Mouse (Mus musculus) megakaryocyte, embryonic 14.5 days (primary cell): ENCODE results near the gene Aurkb. TPM values are rescaled to one million over a fixed set of nuclear protein-coding genes. Genes with fewer than 3 reads are reported as not detected.

Experiments used
- H3K27me3 ChIP-seq: replicated peaks from 2 replicates; pipeline ENCODE3; 2012; ENCODE audit warnings: inconsistent platforms
- H3K36me3 ChIP-seq: replicated peaks from 2 replicates; pipeline ENCODE3; 2012; ENCODE audit warnings: low read length, inconsistent platforms, mixed read lengths
- H3K4me1 ChIP-seq: 2 replicates; pipeline ENCODE4 v1.6.1; 2012; ENCODE audit warnings: inconsistent platforms
- H3K4me3 ChIP-seq: replicated peaks from 2 replicates; pipeline ENCODE3; 2012; ENCODE audit warnings: moderate library complexity, mild to moderate bottlenecking, inconsistent platforms
- H3K9me3 ChIP-seq: 2 replicates; pipeline ENCODE4 v1.6.1; 2012; ENCODE audit warnings: inconsistent platforms
- FLI1 ChIP-seq: IDR thresholded peaks from 2 replicates; pipeline ENCODE4 v1.6.1; 2012; ENCODE audit warnings: low read length, inconsistent platforms, mixed read lengths
- GATA1 ChIP-seq: IDR thresholded peaks from 3 replicates; pipeline ENCODE4 v1.6.1; 2012; ENCODE audit warnings: mixed read lengths, low read length, inconsistent platforms, borderline replicate concordance
- polyA plus RNA-seq: library from polyadenylated mRNA; stranded (reverse); fragments of >175 nt; gene quantifications from 2 replicates; pipeline ENCODE4 v1.2.3, GENCODE M21; 2012; ENCODE audit warnings: low replicate concordance; ENCODE audit not compliant: insufficient read depth

Aurkb gene
- polyA plus RNA-seq, 1 experiment = 41.3 TPM

DNA sequence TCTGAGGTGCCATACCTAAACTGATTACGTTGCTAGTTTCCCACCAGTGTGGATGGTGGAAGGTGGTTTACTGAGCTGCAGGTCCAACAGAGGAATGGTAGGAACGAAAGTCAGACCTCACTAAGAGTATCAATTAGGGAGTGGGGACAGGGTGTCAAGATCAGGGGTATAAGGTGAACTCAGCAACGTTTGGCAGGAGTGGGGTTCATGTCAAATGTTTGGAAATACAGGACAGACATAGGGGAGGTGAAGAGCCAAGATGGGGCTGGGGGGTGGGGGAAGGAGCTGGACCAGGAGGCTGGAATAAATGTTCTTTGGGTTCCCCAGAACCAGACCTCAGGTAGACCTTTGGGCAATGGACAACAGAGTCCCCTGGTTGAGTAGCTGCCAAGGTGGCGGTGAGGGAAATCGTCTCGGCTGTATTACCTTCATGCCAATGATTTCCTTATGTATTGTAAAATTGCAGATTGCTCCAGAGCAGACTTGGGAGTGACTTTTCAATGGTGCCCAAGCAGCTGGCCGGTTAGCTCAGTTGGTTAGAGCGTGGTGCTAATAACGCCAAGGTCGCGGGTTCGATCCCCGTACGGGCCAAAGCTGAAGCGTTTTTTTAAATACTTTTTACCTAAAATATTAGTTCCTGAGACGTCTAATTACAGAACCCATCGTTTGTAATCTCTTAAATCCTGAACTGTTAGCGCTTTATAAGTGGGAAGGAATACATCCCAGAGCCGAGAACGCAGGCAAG lies 8.8 kb upstream of the Aurkb start:
- H3K27me3 ChIP-seq = no peaks in the 10 kb centered on the region
- peak overlapping the region; percentile 93 for H3K4me3 ChIP-seq
- TF ChIP-seq GATA1 = no peak
- no peak for TF ChIP-seq FLI1
- H3K4me1 ChIP-seq = peaks cover 46% of the 10 kb centered on the region
- no peaks in the 10 kb centered on the region for H3K9me3 ChIP-seq
- H3K36me3 ChIP-seq = peaks cover 46% of the 10 kb centered on the region

DNA sequence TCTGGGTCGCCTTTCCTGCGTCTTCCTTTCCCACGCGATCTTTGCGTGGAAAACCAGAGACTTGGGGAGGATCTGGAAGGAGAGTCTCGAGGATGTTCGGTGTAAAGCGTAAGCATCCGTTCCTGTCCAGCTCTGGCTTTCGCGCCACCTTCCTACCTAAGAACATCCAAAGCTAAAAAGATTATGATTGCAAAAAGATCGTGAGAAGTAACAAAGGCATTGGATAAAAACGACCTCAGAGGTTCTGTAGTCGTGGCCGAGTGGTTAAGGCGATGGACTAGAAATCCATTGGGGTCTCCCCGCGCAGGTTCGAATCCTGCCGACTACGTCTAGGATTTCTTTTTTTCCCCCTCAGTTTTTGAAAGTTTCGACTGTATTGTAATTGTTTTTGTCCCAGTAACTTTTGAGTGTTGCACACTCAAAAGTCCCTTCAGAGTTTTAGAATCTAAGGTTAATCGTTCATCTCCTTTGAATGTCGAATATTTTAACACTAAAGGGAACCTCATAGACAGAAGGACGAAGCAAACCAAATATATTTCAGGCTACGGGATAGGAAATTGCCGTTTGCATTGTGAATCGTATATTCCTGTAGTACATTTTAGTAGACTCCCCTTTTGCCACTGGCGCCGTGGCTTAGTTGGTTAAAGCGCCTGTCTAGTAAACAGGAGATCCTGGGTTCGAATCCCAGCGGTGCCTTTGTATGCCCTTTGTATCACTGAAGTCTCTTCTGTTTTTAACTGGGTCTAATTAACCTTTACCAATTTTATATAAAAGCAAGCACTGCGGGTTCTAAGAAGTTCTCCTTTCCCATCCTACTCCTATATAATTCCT lies 8.0 kb upstream of the Aurkb start:
- peaks cover 46% of the 10 kb centered on the region for H3K4me1 ChIP-seq
- peaks cover 40% of the 10 kb centered on the region for H3K36me3 ChIP-seq
- H3K9me3 ChIP-seq = no peaks in the 10 kb centered on the region
- TF ChIP-seq FLI1 = no peak
- TF ChIP-seq GATA1 = no peak
- H3K27me3 ChIP-seq = no peaks in the 10 kb centered on the region
- peak overlapping the region; percentile 93 for H3K4me3 ChIP-seq

DNA sequence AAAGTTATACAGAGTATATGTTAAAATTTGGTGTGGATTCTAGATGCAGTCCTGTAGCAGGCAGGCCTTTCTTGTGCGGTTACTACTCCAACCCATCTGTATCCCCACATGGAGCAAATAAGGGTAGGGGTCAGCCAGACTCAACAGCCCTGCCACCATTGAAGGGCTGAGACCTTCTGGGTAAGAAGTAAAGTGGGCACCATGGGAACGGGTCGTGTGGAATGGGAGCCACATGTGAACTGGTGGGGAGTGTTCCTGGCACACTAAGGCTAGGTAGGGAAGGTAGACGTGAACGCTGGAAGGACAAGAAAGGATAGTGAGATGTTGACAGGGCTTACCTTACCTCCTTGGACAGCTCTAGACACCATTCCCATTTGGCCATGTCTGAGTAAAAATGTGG lies 7.3 kb upstream of the Aurkb start:
- H3K4me1 ChIP-seq = peaks cover 47% of the 10 kb centered on the region
- peak overlapping the region; percentile 91 for H3K4me3 ChIP-seq
- H3K27me3 ChIP-seq = no peaks in the 10 kb centered on the region
- peaks cover 33% of the 10 kb centered on the region for H3K36me3 ChIP-seq
- H3K9me3 ChIP-seq = no peaks in the 10 kb centered on the region
- no peak for TF ChIP-seq GATA1
- no peak for TF ChIP-seq FLI1

DNA sequence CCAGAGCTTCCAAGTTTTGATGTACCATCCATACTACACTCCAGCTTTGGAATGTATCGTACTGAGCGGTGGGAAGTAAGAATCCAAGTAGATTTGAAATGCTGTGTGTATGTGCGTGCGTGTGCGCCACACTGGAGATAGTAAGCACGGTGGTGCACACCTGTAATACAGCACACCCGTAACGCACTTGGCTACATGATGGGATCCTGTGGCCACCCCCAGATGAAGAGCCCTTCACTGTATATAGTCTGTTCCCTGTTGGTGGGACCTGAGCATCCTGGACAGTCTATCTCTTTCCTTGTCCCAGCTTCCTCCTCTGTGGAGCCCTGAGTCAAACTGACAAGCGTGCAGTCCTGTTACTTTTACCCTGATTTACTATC lies 938 bp downstream of the Aurkb start:
- peaks cover 55% of the 10 kb centered on the region for H3K4me1 ChIP-seq
- TF ChIP-seq GATA1 = no peak
- no peak for TF ChIP-seq FLI1
- peak overlapping the region; percentile 100 for H3K4me3 ChIP-seq
- peaks cover 40% of the 10 kb centered on the region for H3K36me3 ChIP-seq
- no peaks in the 10 kb centered on the region for H3K9me3 ChIP-seq
- H3K27me3 ChIP-seq = no peaks in the 10 kb centered on the region

DNA sequence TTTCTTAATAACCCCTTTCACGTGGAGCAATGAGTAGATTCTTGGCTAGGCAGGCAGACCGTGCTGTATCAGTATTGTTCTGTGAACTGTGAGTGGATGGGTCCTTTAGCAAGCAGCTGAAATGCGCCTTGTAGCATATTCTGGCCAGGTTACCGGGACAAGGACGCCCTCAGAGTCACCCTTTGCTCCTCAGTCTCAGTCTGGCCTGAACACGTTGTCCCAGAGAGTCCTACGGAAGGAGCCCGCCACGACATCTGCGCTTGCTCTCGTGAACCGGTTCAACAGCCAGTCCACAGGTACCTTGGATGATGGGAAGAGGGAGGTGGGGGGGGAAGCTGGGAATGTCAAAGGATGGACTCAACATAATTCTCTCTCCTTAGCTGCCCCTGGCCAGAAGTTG lies 2.1 kb downstream of the Aurkb start:
- no peaks in the 10 kb centered on the region for H3K9me3 ChIP-seq
- H3K4me3 ChIP-seq = peak overlapping the region; percentile 19
- TF ChIP-seq GATA1 (no peak), FLI1 (no peak)
- peaks cover 46% of the 10 kb centered on the region for H3K36me3 ChIP-seq
- no peaks in the 10 kb centered on the region for H3K27me3 ChIP-seq
- H3K4me1 ChIP-seq = peaks cover 57% of the 10 kb centered on the region

DNA sequence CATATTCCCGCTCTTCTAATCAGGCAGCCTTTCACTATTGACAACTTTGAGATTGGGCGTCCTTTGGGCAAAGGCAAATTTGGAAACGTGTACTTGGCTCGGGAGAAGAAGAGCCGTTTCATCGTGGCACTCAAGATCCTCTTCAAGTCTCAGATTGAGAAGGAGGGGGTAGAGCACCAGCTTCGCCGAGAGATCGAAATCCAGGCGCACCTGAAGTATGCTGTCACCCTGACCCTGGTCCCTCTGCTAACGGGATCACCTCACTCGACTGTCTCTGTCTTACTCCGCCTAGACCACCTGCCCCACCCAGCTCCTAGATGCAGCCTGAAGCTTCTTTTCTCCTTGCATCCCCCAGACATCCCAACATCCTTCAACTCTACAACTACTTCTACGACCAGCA lies 2.7 kb downstream of the Aurkb start:
- Histone ChIP-seq H3K9me3 (no peaks in the 10 kb centered on the region), H3K4me3 (peak overlapping the region; percentile 42), H3K27me3 (no peaks in the 10 kb centered on the region), H3K36me3 (peaks cover 48% of the 10 kb centered on the region), H3K4me1 (peaks cover 61% of the 10 kb centered on the region)
- TF ChIP-seq FLI1 (no peak), GATA1 (no peak)

DNA sequence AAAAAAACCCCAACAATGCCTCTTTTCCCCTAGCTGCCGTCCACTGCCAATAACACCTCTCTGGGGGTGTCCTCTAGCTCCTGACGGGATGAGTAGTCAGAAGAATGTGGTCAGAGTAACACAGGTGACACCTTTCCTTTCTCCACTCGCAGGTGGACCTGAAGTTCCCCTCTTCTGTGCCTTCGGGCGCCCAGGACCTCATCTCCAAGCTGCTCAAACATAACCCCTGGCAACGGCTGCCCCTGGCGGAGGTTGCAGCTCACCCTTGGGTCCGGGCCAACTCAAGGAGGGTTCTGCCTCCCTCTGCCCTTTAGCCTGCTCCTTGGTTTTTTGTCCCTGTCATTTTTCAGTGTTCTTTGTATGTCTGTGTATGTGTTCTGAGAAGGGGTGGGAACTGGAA lies 5.3 kb downstream of the Aurkb start:
- no peaks in the 10 kb centered on the region for H3K9me3 ChIP-seq
- peaks cover 58% of the 10 kb centered on the region for H3K4me1 ChIP-seq
- no peaks in the 10 kb centered on the region for H3K27me3 ChIP-seq
- peaks cover 61% of the 10 kb centered on the region for H3K36me3 ChIP-seq
- TF ChIP-seq FLI1 (no peak), GATA1 (no peak)
- no peak overlapping the region for H3K4me3 ChIP-seq

DNA sequence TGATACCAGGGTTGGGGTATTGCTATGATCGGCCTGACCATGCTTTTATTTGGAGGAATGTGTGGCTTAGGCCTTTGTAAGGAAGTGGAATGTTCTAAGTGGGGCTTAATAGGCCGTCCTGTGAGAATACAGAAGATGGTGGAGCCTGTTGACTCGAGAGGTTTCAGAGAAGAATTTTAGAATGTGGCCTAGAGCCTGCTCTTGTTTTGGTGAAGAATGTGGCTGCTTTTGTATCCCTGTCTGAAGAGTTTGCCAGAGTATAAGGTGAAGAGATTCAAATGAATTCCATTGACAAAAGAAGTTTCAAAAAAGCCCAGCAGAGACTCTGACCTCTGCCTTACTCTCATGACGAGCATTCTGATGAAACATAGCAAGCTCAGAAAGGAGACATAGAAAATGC lies 6.3 kb downstream of the Aurkb start:
- no peak for TF ChIP-seq GATA1
- TF ChIP-seq FLI1 = no peak
- no peaks in the 10 kb centered on the region for H3K27me3 ChIP-seq
- H3K4me3 ChIP-seq = no peak overlapping the region
- no peaks in the 10 kb centered on the region for H3K9me3 ChIP-seq
- H3K36me3 ChIP-seq = peaks cover 63% of the 10 kb centered on the region
- H3K4me1 ChIP-seq = peaks cover 58% of the 10 kb centered on the region

DNA sequence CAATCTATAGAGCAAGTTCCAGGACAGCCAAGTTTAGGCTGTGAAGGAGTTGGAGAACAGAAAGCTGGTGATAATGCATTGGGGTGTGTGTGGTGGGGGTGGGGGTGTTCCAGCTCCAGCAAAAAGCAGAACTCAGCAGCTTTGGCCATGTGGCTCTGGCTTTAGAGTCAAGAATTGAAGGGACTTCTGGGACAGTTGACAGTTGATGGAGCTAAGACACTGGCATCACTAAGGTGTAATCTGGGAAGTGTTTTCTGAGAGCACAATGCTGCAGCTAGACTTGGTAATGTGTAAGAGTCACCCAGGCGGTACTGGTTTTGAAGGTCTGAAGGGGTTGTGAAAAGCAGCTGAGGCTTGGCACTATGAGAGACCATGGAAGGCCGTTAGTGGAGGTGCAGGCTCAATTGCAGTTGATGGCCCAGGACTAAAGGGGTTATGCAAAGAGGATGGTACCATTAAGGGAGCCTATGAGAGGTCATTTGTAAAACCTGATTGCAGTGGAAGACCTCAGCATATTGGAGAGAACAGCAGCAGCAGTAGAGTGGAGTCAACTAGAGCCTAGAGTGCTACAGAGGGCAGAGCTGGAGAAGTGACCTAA lies 7.5 kb downstream of the Aurkb start:
- Histone ChIP-seq H3K4me1 (peaks cover 53% of the 10 kb centered on the region), H3K4me3 (no peak overlapping the region), H3K36me3 (peaks cover 59% of the 10 kb centered on the region), H3K27me3 (no peaks in the 10 kb centered on the region), H3K9me3 (no peaks in the 10 kb centered on the region)
- TF ChIP-seq FLI1 (no peak), GATA1 (no peak)

DNA sequence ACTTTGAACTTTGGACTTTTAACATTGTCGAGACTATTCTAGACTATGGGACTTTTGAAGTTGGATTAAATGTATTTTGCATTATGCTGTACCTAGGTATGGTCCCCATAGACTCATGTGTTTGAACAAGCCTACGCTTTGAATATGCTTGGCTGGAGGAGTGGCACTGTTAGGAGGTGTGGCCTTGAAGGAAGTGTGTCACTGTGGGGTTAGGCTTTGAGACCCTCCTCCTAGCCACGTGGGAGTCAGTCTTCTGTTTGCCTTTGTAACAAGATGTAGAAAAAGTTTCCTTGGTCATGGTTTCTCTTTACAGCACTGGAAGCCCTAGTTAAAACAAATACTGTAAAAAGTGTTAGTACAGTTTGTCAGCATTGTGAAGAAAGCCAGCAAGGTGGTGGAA lies 8.4 kb downstream of the Aurkb start:
- Histone ChIP-seq H3K27me3 (no peaks in the 10 kb centered on the region), H3K9me3 (no peaks in the 10 kb centered on the region), H3K4me3 (no peak overlapping the region), H3K36me3 (peaks cover 50% of the 10 kb centered on the region), H3K4me1 (peaks cover 52% of the 10 kb centered on the region)
- TF ChIP-seq FLI1 (no peak), GATA1 (no peak)
